Comparison of ENCODE assay signal across 30 mouse cellular contexts in the genomic region with DNA sequence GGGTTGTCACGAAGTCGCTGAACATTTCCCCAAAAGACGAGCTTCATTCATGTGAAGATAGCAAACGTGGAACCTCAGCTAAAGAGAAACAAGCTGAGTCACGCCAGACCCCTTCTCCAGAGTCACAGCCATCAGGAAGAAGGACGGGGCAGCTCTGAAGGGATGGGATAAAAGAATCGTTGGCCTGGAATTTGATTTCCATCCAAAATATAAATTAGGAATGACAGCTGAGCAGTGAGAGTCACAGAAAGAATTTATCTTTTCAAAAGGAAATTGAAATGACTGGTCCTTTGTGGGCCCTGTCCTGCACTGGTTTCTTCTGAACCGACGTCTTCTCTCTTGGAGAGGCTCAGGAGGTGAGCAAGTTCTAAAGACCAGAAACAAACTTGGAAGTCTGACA.
A peak's percentile ranks its signal among the peaks of the same experiment; 100 is the strongest.
DNase-seq lines count a peak whose midpoint lies in the region; ATAC-seq and TF ChIP-seq lines count a peak whose summit lies in the region.
"Had no signal": no experiment of that assay in that cellular context is flagged by ENCODE, and none has a peak within 500 bp of the region (broad histone marks: within the 10 kb centered on the region; RNA-seq: fewer than 3 reads in every experiment).

No protein-coding gene starts in this region.

- no peak for ATAC-seq in kidney, postnatal 0 days (replicated peaks; ENCODE audit: low FRiP score, low read depth)
- no peak for ATAC-seq in kidney, embryonic 14.5 days (ENCODE audit: low FRiP score, low TSS enrichment)
- ATAC-seq: forebrain, postnatal 0 days; inflammation-experienced regulatory T-cells, adult 6 months; midbrain, embryonic 16.5 days had no signal

- peak; percentile 7 for DNase-seq in adrenal gland, adult 2 months
- no peak for DNase-seq in adrenal gland, adult 18-20 months (ENCODE audit: low spot score in 2 of 2)
- peak; percentile 61 for DNase-seq in heart, adult 11 months
- no peak for DNase-seq in heart, adult 8-10 months (ENCODE audit: low spot score)
- peak; percentile 46 for DNase-seq in kidney, postnatal 0 days (ENCODE audit: low spot score)
- peak; percentile 95 for DNase-seq in Muller cell, postnatal 12 days (ENCODE audit: inconsistent ontology term)
- DNase-seq in forebrain, embryonic 10.5 days (ENCODE audit: extremely low spot score, low spot score) = no peak
- DNase-seq: adrenal gland, postnatal 25 days; cerebellum, adult 18-20 months; cerebellum, postnatal 10 days; forebrain, postnatal 0 days; heart, postnatal 4 days; kidney, adult 11 months; layer of hippocampus, adult 9-11 months; liver; right cerebral cortex, postnatal 14 days had no signal

- no peak overlapping the region for H3K4me2 ChIP-seq in kidney, postnatal 0 days (ENCODE audit: low read length)
- no peak overlapping the region for H3K4me2 ChIP-seq in kidney, embryonic 14.5 days (replicated peaks; ENCODE audit: low read depth, low read length)
- H3K4me2 ChIP-seq: embryonic facial prominence, embryonic 13.5 days; forebrain, embryonic 12.5 days; heart, embryonic 11.5 days; hindbrain, embryonic 13.5 days; lung, embryonic 15.5 days; neural tube, embryonic 12.5 days; stomach, embryonic 15.5 days had no signal

- no peak overlapping the region for H3K4me3 ChIP-seq in kidney, postnatal 0 days (replicated peaks; ENCODE audit: low read depth, low read length)
- no peak overlapping the region for H3K4me3 ChIP-seq in kidney, embryonic 14.5 days (ENCODE audit: low read length)
- no peak overlapping the region for H3K4me3 ChIP-seq in forebrain, embryonic 10.5 days
- H3K4me3 ChIP-seq: embryonic facial prominence, embryonic 13.5 days; erythroblast, embryonic 14.5 days; forebrain, embryonic 12.5 days; hindbrain, embryonic 13.5 days; lung, embryonic 15.5 days; midbrain, embryonic 10.5 days; myocyte; neural tube, embryonic 12.5 days; stomach, embryonic 15.5 days had no signal

- WGBS in kidney, postnatal 0 days = 56% methylated on average over 9 of the region's 9 CpGs
- WGBS in kidney, embryonic 14.5 days = 66% methylated on average over 9 of the region's 9 CpGs
- 75% methylated on average over 9 of the region's 9 CpGs for WGBS in forebrain, embryonic 10.5 days

- no peak for TF ChIP-seq CTCF in kidney, postnatal 0 days (IDR thresholded peaks at IDR 0.05; ENCODE audit: low read depth)

- no peaks in the 10 kb centered on the region for H3K36me3 ChIP-seq in kidney, postnatal 0 days (ENCODE audit: insufficient read depth, low read length)
- no peaks in the 10 kb centered on the region for H3K36me3 ChIP-seq in kidney, embryonic 14.5 days (ENCODE audit: control insufficient read depth, insufficient read depth, low read length)
- H3K36me3 ChIP-seq in forebrain, embryonic 10.5 days (replicated peaks) = no peaks in the 10 kb centered on the region
- H3K36me3 ChIP-seq: embryonic facial prominence, embryonic 13.5 days; forebrain, embryonic 12.5 days; hindbrain, embryonic 13.5 days; lung, embryonic 15.5 days; midbrain, embryonic 10.5 days; neural tube, embryonic 12.5 days; stomach, embryonic 15.5 days had no signal

- 0 out of 2 replicates have a peak, but pooled peaks cover 3% of the 10 kb centered on the region for H3K9me3 ChIP-seq in kidney, postnatal 0 days (replicated peaks; ENCODE audit: low read length)
- H3K9me3 ChIP-seq in kidney, embryonic 14.5 days (ENCODE audit: control insufficient read depth, low read length) = peaks cover 3% of the 10 kb centered on the region; the same call in 1 of the 2 replicates
- peaks cover 11% of the 10 kb centered on the region; the same call in 1 of the 2 replicates for H3K9me3 ChIP-seq in forebrain, embryonic 10.5 days
- H3K9me3 ChIP-seq: embryonic facial prominence, embryonic 13.5 days; lung, embryonic 15.5 days; neural tube, embryonic 12.5 days; stomach, embryonic 15.5 days had no signal

- no peaks in the 10 kb centered on the region for H3K27me3 ChIP-seq in kidney, postnatal 0 days (ENCODE audit: insufficient read depth, low read length)
- no peaks in the 10 kb centered on the region for H3K27me3 ChIP-seq in kidney, embryonic 14.5 days (ENCODE audit: control insufficient read depth, insufficient read depth, low read length)
- no peaks in the 10 kb centered on the region for H3K27me3 ChIP-seq in forebrain, embryonic 10.5 days (ENCODE audit: poor library complexity, severe bottlenecking)
- H3K27me3 ChIP-seq: embryonic facial prominence, embryonic 13.5 days; forebrain, embryonic 12.5 days; hindbrain, embryonic 13.5 days; lung, embryonic 15.5 days; neural tube, embryonic 12.5 days; stomach, embryonic 15.5 days had no signal

- H3K9ac ChIP-seq in kidney, postnatal 0 days (ENCODE audit: low read depth, low read length) = no peak overlapping the region
- H3K9ac ChIP-seq in kidney, embryonic 14.5 days (ENCODE audit: low read depth, low read length) = no peak overlapping the region
- H3K9ac ChIP-seq: embryonic facial prominence, embryonic 13.5 days; forebrain, embryonic 12.5 days; forebrain, postnatal 0 days; hindbrain, embryonic 13.5 days; liver, embryonic 14.5 days; lung, embryonic 15.5 days; neural tube, embryonic 12.5 days; stomach, embryonic 15.5 days had no signal

- H3K4me1 ChIP-seq in kidney, postnatal 0 days (replicated peaks; ENCODE audit: insufficient read depth, low read length) = no peaks in the 10 kb centered on the region
- H3K4me1 ChIP-seq in kidney, embryonic 14.5 days (ENCODE audit: control insufficient read depth, insufficient read depth, low read length) = no peaks in the 10 kb centered on the region
- no peaks in the 10 kb centered on the region for H3K4me1 ChIP-seq in forebrain, embryonic 10.5 days
- H3K4me1 ChIP-seq: embryonic facial prominence, embryonic 13.5 days; forebrain, embryonic 12.5 days; hindbrain, embryonic 13.5 days; lung, embryonic 15.5 days; midbrain, embryonic 10.5 days; neural tube, embryonic 12.5 days; stomach, embryonic 15.5 days had no signal

- no peak overlapping the region for H3K27ac ChIP-seq in kidney, postnatal 0 days
- H3K27ac ChIP-seq in kidney, embryonic 14.5 days (ENCODE audit: low read depth, low read length) = no peak overlapping the region
- no peak overlapping the region for H3K27ac ChIP-seq in forebrain, embryonic 10.5 days
- H3K27ac ChIP-seq: embryonic facial prominence, embryonic 13.5 days; forebrain, embryonic 12.5 days; hindbrain, embryonic 13.5 days; liver, embryonic 14.5 days; lung, embryonic 15.5 days; midbrain, embryonic 10.5 days; neural tube, embryonic 12.5 days; stomach, embryonic 15.5 days had no signal

Comparison
In these comparisons a context has a peak if more than half of its experiments do, and no peak if none do; other contexts are left out.
1. DNase-seq: peak in adrenal gland, adult 2 months (single experiment), heart, adult 11 months (single experiment), kidney, postnatal 0 days (single experiment) and Muller cell, postnatal 12 days (single experiment); none in adrenal gland, adult 18-20 months (0 of 2), heart, adult 8-10 months (single experiment) and forebrain, embryonic 10.5 days (single experiment).